Mouse (Mus musculus) embryonic fibroblast, embryonic 13.5 days (primary cell): ENCODE results near the gene Nceh1.

Experiments
- CTCF ChIP-seq: IDR thresholded peaks from 2 replicates; pipeline ENCODE4 v1.5.1; 2011; ENCODE audit warnings: mild to moderate bottlenecking, control low read depth, low read length, moderate library complexity, borderline replicate concordance; ENCODE audit not compliant: insufficient read depth
- POLR2A ChIP-seq: IDR thresholded peaks from 2 replicates; pipeline ENCODE4 v1.6.1; 2011; ENCODE audit warnings: low read depth, mild to moderate bottlenecking, control low read depth, low read length, moderate library complexity

DNA sequence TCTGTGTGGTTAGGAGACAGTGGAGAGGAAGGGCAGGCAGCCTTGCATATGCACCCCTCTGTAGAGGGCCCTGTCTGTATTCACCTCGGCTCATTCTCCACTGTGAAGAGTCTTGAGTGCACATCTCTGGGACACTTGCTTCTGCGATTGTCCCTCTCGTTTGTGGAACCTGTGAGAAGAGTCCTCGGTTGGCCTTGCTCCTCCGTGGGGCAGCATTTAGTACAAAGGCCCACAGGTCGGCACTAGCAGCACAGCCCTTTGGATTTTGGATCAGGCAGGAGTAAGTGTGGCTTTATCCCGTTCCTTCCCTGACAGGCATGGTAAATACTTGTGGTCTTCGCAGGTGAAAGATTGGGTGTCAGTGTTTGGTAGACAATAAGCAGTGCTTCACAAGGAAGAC, 23.8 kb downstream of the Nceh1 start:
- TF ChIP-seq CTCF (no peak), POLR2A (no peak)
